Mouse (Mus musculus) ES-E14 (cell line): ENCODE data around the gene Jpt2. TPM values are rescaled to one million over a fixed set of nuclear protein-coding genes. Genes with fewer than 3 reads are reported as not detected.

Experiments
- DNase-seq: peaks from one replicate; pipeline ENCODE4 v3.0.0-alpha.2; 2013; ENCODE audit warnings: low read depth, low spot score
- H3K27ac ChIP-seq: 2 replicates; pipeline ENCODE4 v1.5.1; 2012; ENCODE audit warnings: low read depth, mild to moderate bottlenecking, low read length, moderate library complexity, mixed read lengths; ENCODE audit not compliant: poor library complexity, insufficient read depth, severe bottlenecking
- H3K36me3 ChIP-seq: 2 replicates; pipeline ENCODE4 v1.6.1; 2012; ENCODE audit warnings: mild to moderate bottlenecking, low read length, moderate library complexity, mixed read lengths; ENCODE audit not compliant: control insufficient read depth, poor library complexity, insufficient read depth, severe bottlenecking
- H3K4me1 ChIP-seq, 2 experiments: fragments of 150-350 bp in 1 of 2; sonication (generic) in 1 of 2; 2 replicates each; pipeline ENCODE4 v1.6.1; 2012; ENCODE audit warnings: low read length in 2 of 2, mild to moderate bottlenecking in 1 of 2, mixed read lengths in 1 of 2; ENCODE audit not compliant: control insufficient read depth in 2 of 2, insufficient read depth in 2 of 2, poor library complexity in 1 of 2
- H3K4me3 ChIP-seq, 2 experiments: fragments of 150-350 bp in 1 of 2; sonication (generic) in 1 of 2; 2 replicates each; pipeline ENCODE4 v1.5.1; 2012; ENCODE audit warnings: low read length in 2 of 2, low read depth in 1 of 2, mild to moderate bottlenecking in 1 of 2, mixed read lengths in 1 of 2; ENCODE audit not compliant: insufficient read depth in 1 of 2, poor library complexity in 1 of 2, severe bottlenecking in 1 of 2
- H3K9ac ChIP-seq: 2 replicates; pipeline ENCODE4 v1.6.1; 2012; ENCODE audit warnings: low read depth, mild to moderate bottlenecking, low read length, mixed read lengths; ENCODE audit not compliant: poor library complexity, insufficient read depth, severe bottlenecking
- H3K9me3 ChIP-seq: fragments of 150-350 bp; sonication (generic); 2 replicates; pipeline ENCODE4 v1.6.1; 2012; ENCODE audit warnings: low read depth, mild to moderate bottlenecking, low read length; ENCODE audit not compliant: control insufficient read depth, insufficient read depth
- CHD2 ChIP-seq: IDR thresholded peaks from 2 replicates; pipeline ENCODE4 v1.6.1; 2014; ENCODE audit warnings: mild to moderate bottlenecking, low read depth, low read length, inconsistent platforms
- HCFC1 ChIP-seq: IDR thresholded peaks from 2 replicates; pipeline ENCODE4 v1.6.1; 2012; ENCODE audit warnings: low read length, inconsistent platforms, borderline replicate concordance; ENCODE audit not compliant: insufficient read depth
- MAFK ChIP-seq: IDR thresholded peaks from 2 replicates; pipeline ENCODE4 v1.6.1; 2014; ENCODE audit warnings: mild to moderate bottlenecking, low read depth, low read length, inconsistent platforms; ENCODE audit not compliant: insufficient read depth
- ZC3H11A ChIP-seq: IDR thresholded peaks from 2 replicates; pipeline ENCODE4 v1.6.1; 2012; ENCODE audit warnings: low read depth, mild to moderate bottlenecking, inconsistent platforms, low read length, borderline replicate concordance
- ZNF384 ChIP-seq: IDR thresholded peaks from 2 replicates; pipeline ENCODE4 v1.6.1; 2012; ENCODE audit warnings: low read depth, low read length, inconsistent platforms
- in situ Hi-C, 2 experiments: fragments of 600-800 bp; cut with MboI; formaldehyde crosslinking; loops; one replicate each; pipeline ENCODE4 v1.15.1; 2025; ENCODE audit warnings: low sequenced_read_pairs in 2 of 2, inconsistent platforms in 1 of 2; ENCODE audit not compliant: unreplicated experiment in 2 of 2
- total RNA-seq: library from RNA; depleted of rRNA; stranded (reverse); fragments of 300-350 nt; gene quantifications from 2 replicates; pipeline ENCODE4 v1.2.3, GENCODE M21; 2012

Jpt2 gene
- total RNA-seq, 1 experiment = 105 TPM

DNA sequence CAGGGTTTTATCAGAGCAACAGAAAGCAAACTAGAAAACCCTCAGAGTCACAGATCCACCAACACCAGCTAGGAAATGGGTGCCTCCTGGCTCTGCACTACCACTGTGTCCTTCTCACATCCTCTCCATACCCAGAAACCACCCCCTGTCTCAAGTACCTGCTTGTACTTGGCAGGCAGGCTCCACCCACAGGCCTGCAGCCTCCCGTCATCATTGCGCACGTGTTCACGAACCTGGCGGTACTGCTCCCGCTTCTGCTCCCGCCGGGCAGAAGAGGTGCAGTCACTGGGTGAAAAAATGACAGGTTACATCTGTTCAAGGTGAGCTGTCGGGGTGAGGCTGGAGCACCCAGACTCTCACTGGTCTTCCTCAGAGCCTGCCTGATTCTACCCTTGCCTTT lies 56.7 kb downstream of the Jpt2 start:
- H3K27ac ChIP-seq = no peak overlapping the region
- H3K9me3 ChIP-seq = no peaks in the 10 kb centered on the region
- H3K4me3 ChIP-seq = no peak overlapping the region
- in situ Hi-C loops = no loop called here
- TF ChIP-seq HCFC1 = no peak
- no peak for TF ChIP-seq ZC3H11A
- no peak for TF ChIP-seq MAFK
- no peak for TF ChIP-seq CHD2
- TF ChIP-seq ZNF384 = no peak
- no peak for DNase-seq
- H3K36me3 ChIP-seq = peaks cover 51% of the 10 kb centered on the region
- H3K9ac ChIP-seq = no peak overlapping the region
- peaks cover 0 to 3% of the 10 kb centered on the region in 2 experiments; a peak in 1 of 4 replicates for H3K4me1 ChIP-seq

DNA sequence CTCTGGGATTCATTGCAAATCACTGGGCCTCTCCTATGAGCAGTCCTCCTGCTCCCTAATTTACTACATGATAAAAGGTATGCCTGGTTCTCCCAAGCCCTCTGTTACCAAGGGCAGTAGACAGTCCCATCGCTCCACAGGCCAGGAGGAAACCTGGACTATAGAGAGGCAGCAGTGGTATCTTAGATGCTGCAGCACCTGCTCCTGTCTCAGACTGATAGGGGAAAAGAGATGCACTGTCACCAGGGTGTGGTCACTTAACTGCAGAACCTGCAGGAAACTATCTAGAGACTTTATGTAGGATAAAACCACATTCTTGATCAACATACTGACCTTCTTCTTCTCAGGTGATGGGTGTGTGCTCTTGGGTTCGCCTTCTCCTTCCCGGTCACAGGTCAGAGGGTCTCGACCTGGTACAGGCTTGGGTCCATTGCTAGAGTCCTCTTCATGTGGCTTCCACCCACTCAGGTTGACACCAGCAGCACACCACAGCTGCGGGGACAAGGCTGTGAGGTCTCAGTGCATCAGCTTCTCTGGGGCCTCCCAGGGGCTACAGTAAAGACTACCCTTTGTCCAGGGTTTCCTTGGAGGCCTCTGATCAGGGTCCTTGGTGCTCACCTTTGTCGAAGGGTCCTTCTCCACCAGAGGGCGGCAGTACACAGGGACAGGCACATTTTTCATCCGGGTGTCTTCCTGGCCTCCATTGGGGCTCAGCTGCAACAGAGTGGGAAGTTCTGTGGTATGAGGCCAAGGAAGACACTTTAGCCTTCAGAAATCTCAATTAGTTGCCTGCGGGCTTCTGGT lies 57.6 kb downstream of the Jpt2 start:
- Histone ChIP-seq H3K4me3 (no peak overlapping the region), H3K4me1 (peaks cover 0 to 5% of the 10 kb centered on the region in 2 experiments; a peak in 1 of 4 replicates), H3K9me3 (no peaks in the 10 kb centered on the region), H3K36me3 (peaks cover 51% of the 10 kb centered on the region), H3K9ac (no peak overlapping the region), H3K27ac (no peak overlapping the region)
- in situ Hi-C loops = no loop called here
- TF ChIP-seq MAFK (no peak), CHD2 (no peak), ZC3H11A (no peak), ZNF384 (no peak), HCFC1 (no peak)
- no peak for DNase-seq

DNA sequence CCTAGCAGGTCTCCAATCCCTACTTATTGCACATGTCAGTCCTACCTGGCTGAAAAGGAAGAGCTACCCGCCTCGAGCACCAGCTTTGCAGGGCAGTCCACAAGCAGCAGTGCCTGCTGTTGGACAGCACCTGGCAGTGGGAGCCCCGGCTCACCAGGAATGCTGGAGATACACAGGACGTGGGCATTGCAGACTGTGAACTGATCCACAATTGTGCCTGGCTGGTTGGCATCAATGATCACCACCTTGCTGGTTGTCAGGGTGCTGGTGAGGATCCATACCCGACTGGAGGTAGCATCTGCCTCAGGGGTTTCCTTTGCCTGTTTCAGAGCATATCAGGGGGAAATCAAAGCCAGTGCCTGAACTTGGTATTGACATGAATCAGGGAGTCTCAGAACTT lies 58.4 kb downstream of the Jpt2 start:
- TF ChIP-seq ZNF384 = no peak
- no peak for TF ChIP-seq MAFK
- no peak for TF ChIP-seq CHD2
- no peak for TF ChIP-seq HCFC1
- TF ChIP-seq ZC3H11A = no peak
- H3K36me3 ChIP-seq = peaks cover 57% of the 10 kb centered on the region

GRCm38 (mm10) chr17:24900014-24900413 lies 60.5 kb downstream of the Jpt2 start:
- Histone ChIP-seq H3K9me3 (no peaks in the 10 kb centered on the region), H3K9ac (no peak overlapping the region), H3K36me3 (peaks cover 48% of the 10 kb centered on the region), H3K27ac (no peak overlapping the region), H3K4me3 (no peak overlapping the region), H3K4me1 (peaks cover 0 to 13% of the 10 kb centered on the region in 2 experiments; a peak in 2 of 4 replicates)
- TF ChIP-seq MAFK (no peak), HCFC1 (no peak), ZNF384 (no peak), CHD2 (no peak), ZC3H11A (no peak)
- in situ Hi-C loops = no loop called here
- DNase-seq = no peak

More for the DNA sequence above, 58.4 kb downstream of the Jpt2 start:
- in situ Hi-C loops = no loop called here
- Histone ChIP-seq H3K4me3 (no peak overlapping the region), H3K27ac (no peak overlapping the region), H3K9me3 (no peaks in the 10 kb centered on the region), H3K9ac (no peak overlapping the region), H3K4me1 (peaks cover 0 to 9% of the 10 kb centered on the region in 2 experiments; a peak in 2 of 4 replicates)
- DNase-seq = no peak
